Comparison of ENCODE assay signal across 10 mouse cellular contexts in genomic region chr10:24961112-24961511, GRCm38 (mm10). TPM values are rescaled to one million over a fixed set of nuclear protein-coding genes. Genes with fewer than 3 reads are reported as not detected.
A peak's percentile ranks its signal among the peaks of the same experiment; 100 is the strongest.
DNase-seq lines count a peak whose midpoint lies in the region; ATAC-seq lines count a peak whose summit lies in the region.
"Had no signal": no experiment of that assay in that cellular context is flagged by ENCODE, and none has a peak within 500 bp of the region (broad histone marks: within the 10 kb centered on the region; RNA-seq: fewer than 3 reads in every experiment).

No protein-coding gene starts in this region.

- peak; percentile 35 for DNase-seq in hindbrain, embryonic 11.5 days (ENCODE audit: low spot score)
- no peak for DNase-seq in hindbrain, embryonic 10.5 days (ENCODE audit: low spot score)
- peak; percentile 46 for DNase-seq in CD4-positive, CD25-positive, alpha-beta regulatory T cell, adult 2 months (ENCODE audit: low read depth, low spot score)
- DNase-seq in adipocyte (ENCODE audit: low spot score): peak; percentile 35
- no peak for DNase-seq in adrenal gland, adult 8-10 months
- DNase-seq in layer of hippocampus, postnatal 10 days (ENCODE audit: low spot score in 2 of 2): no peak
- no peak for DNase-seq in gastrocnemius, postnatal 25 days
- DNase-seq: adrenal gland, postnatal 36 days; liver had no signal

- H3K9ac ChIP-seq in hindbrain, embryonic 11.5 days (ENCODE audit: low read depth, low read length): no peak overlapping the region

- H3K9me3 ChIP-seq in hindbrain, embryonic 11.5 days (ENCODE audit: control insufficient read depth, low read length): no peaks in the 10 kb centered on the region
- no peaks in the 10 kb centered on the region for H3K9me3 ChIP-seq in hindbrain, embryonic 10.5 days

- H3K27ac ChIP-seq in hindbrain, embryonic 11.5 days (ENCODE audit: low read depth, low read length): no peak overlapping the region
- H3K27ac ChIP-seq in hindbrain, embryonic 10.5 days: no peak overlapping the region

- WGBS in hindbrain, embryonic 11.5 days: 51% methylated on average over 2 of the region's 2 CpGs
- WGBS in hindbrain, embryonic 10.5 days: 48% methylated on average over 2 of the region's 2 CpGs

- no peak overlapping the region for H3K4me2 ChIP-seq in hindbrain, embryonic 11.5 days (replicated peaks; ENCODE audit: low read depth, low read length)

- H3K27me3 ChIP-seq in hindbrain, embryonic 11.5 days (ENCODE audit: control insufficient read depth, insufficient read depth, low read length): no peaks in the 10 kb centered on the region
- no peaks in the 10 kb centered on the region for H3K27me3 ChIP-seq in hindbrain, embryonic 10.5 days (ENCODE audit: insufficient read depth, poor library complexity, severe bottlenecking)

- no peaks in the 10 kb centered on the region for H3K4me1 ChIP-seq in hindbrain, embryonic 11.5 days (replicated peaks; ENCODE audit: control insufficient read depth, insufficient read depth, low read length)
- H3K4me1 ChIP-seq in hindbrain, embryonic 10.5 days (replicated peaks): 0 out of 2 replicates have a peak, but pooled peaks cover 10% of the 10 kb centered on the region

- no peaks in the 10 kb centered on the region for H3K36me3 ChIP-seq in hindbrain, embryonic 11.5 days (ENCODE audit: control insufficient read depth, insufficient read depth, low read length)
- H3K36me3 ChIP-seq in hindbrain, embryonic 10.5 days: no peaks in the 10 kb centered on the region

- no peak for ATAC-seq in hindbrain, embryonic 11.5 days (ENCODE audit: low FRiP score)
- peak; percentile 51 for ATAC-seq in megakaryocyte, adult 5-6 weeks (ENCODE audit: poor library complexity, severe bottlenecking)

- H3K4me3 ChIP-seq in hindbrain, embryonic 11.5 days (ENCODE audit: low read depth, low read length): no peak overlapping the region
- no peak overlapping the region for H3K4me3 ChIP-seq in hindbrain, embryonic 10.5 days

RNA-seq across cellular contexts. Expression of gene Arg1, which starts 33.8 kb away (rescaled TPM):
- polyA plus RNA-seq in hindbrain, embryonic 11.5 days (2014; fragmentation: Nextera tagmentation; extraction: Ambion mirVana): 8.3 and 8.9 TPM in 2 replicates
- 3.2 and 3.8 TPM in 2 replicates for polyA plus RNA-seq in hindbrain, embryonic 10.5 days (2016; fragmentation: Nextera tagmentation; extraction: Ambion mirVana)
- 0.09 and 0.39 TPM in 2 replicates for total RNA-seq in megakaryocyte, adult 5-6 weeks (2015)
- total RNA-seq in megakaryocyte, adult 5-6 weeks (2017): 1.1 TPM in 1 of 2 replicates, not detected in the other
- total RNA-seq in adrenal gland, adult 8-10 months (2022): under 1 TPM in 2 of 4 experiments, not detected in 2; 0.44 to 0.59 TPM
- under 1 TPM in 1 of 2 experiments, not detected in 1; 0.32 TPM for total RNA-seq in layer of hippocampus, postnatal 10 days (2021)
- under 1 TPM in 1 of 2 experiments, not detected in 1; 0.18 TPM for total RNA-seq in gastrocnemius, postnatal 25 days (2021)

Comparison
In these comparisons a context has a peak if more than half of its experiments do, and no peak if none do; other contexts are left out.
1. DNase-seq: peak in hindbrain, embryonic 11.5 days (single experiment), CD4-positive, CD25-positive, alpha-beta regulatory T cell, adult 2 months (single experiment) and adipocyte (single experiment); none in hindbrain, embryonic 10.5 days (single experiment), adrenal gland, adult 8-10 months (single experiment), layer of hippocampus, postnatal 10 days (0 of 2) and gastrocnemius, postnatal 25 days (single experiment).